Mouse (Mus musculus): ENCODE data around the gene Slc39a11. TPM values are rescaled to one million over a fixed set of nuclear protein-coding genes. Genes with fewer than 3 reads are reported as not detected.

Gene Slc39a11
- polyA plus RNA-seq, 1 experiment = 14.7 TPM

- TF ChIP-seq POLR2A (IDR thresholded peaks at IDR 0.05; ENCODE audit: borderline replicate concordance, control insufficient read depth, low read depth, low read length) = no peak
- peak; percentile 29; the same call in 1 of the 2 replicates for TF ChIP-seq CTCF (IDR thresholded peaks at IDR 0.05; ENCODE audit: control insufficient read depth, insufficient read depth, low read length)
- Histone ChIP-seq H3K4me1 (ENCODE audit: control insufficient read depth, insufficient read depth, low read length) (no peaks in the 10 kb centered on the region), H3K4me3 (replicated peaks; ENCODE audit: control insufficient read depth, low read depth, low read length) (no peak overlapping the region), H3K27ac (ENCODE audit: control insufficient read depth, insufficient read depth, low read depth, low read length, poor library complexity) (no peak overlapping the region)
- WGBS = 82% methylated on average over 1 of the region's 1 CpGs
These were observed 252.5 kb downstream of the Slc39a11 start for GRCm38 (mm10) chr11:113397394-113397793.

GRCm38 (mm10) chr11:113393366-113394150 lies 256.3 kb downstream of the Slc39a11 start:
- TF ChIP-seq POLR2A (IDR thresholded peaks at IDR 0.05; ENCODE audit: borderline replicate concordance, control insufficient read depth, low read depth, low read length) (no peak), CTCF (IDR thresholded peaks at IDR 0.05; ENCODE audit: control insufficient read depth, insufficient read depth, low read length) (no peak)

GRCm38 (mm10) chr11:113391664-113392063 lies 258.2 kb downstream of the Slc39a11 start:
- TF ChIP-seq POLR2A (IDR thresholded peaks at IDR 0.05; ENCODE audit: borderline replicate concordance, control insufficient read depth, low read depth, low read length) (no peak), CTCF (IDR thresholded peaks at IDR 0.05; ENCODE audit: control insufficient read depth, insufficient read depth, low read length) (no peak)
- Histone ChIP-seq H3K27ac (ENCODE audit: control insufficient read depth, insufficient read depth, low read depth, low read length, poor library complexity) (no peak overlapping the region), H3K4me1 (ENCODE audit: control insufficient read depth, insufficient read depth, low read length) (no peaks in the 10 kb centered on the region), H3K4me3 (replicated peaks; ENCODE audit: control insufficient read depth, low read depth, low read length) (no peak overlapping the region)
- 90% methylated on average over 12 of the region's 12 CpGs for WGBS

More at GRCm38 (mm10) chr11:113393366-113394150, 256.3 kb downstream of the Slc39a11 start:
- no peak overlapping the region for H3K27ac ChIP-seq (ENCODE audit: control insufficient read depth, insufficient read depth, low read depth, low read length, poor library complexity)
- no peak overlapping the region for H3K4me3 ChIP-seq (replicated peaks; ENCODE audit: control insufficient read depth, low read depth, low read length)
- 87% methylated on average over 23 of the region's 23 CpGs for WGBS
- no peaks in the 10 kb centered on the region for H3K4me1 ChIP-seq (ENCODE audit: control insufficient read depth, insufficient read depth, low read length)

DNA sequence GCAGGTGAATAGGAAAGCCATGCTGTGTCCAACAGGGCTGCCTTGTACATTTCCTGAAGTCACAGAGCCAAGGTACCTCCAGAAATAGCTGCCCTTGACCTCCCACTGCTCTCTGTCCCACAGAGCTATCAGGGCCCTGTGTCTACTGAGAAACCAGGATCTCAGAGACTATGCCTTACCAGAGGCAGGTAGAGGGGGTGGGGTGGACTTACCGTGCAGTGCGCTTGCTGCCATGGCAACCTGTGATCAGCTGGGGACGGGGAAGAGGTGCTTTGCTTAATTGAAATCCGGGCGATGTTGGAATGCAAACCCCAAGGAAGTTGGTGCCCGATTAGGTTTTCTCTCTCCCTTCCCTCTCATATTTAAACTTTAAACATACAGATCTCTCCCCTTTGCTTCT lies 260.2 kb downstream of the Slc39a11 start:
- no peak overlapping the region for H3K4me3 ChIP-seq (replicated peaks; ENCODE audit: control insufficient read depth, low read depth, low read length)
- 89% methylated on average over 6 of the region's 6 CpGs for WGBS
- H3K4me1 ChIP-seq (ENCODE audit: control insufficient read depth, insufficient read depth, low read length) = no peaks in the 10 kb centered on the region
- TF ChIP-seq CTCF (IDR thresholded peaks at IDR 0.05; ENCODE audit: control insufficient read depth, insufficient read depth, low read length) (no peak), POLR2A (IDR thresholded peaks at IDR 0.05; ENCODE audit: borderline replicate concordance, control insufficient read depth, low read depth, low read length) (no peak)
- H3K27ac ChIP-seq (ENCODE audit: control insufficient read depth, insufficient read depth, low read depth, low read length, poor library complexity) = no peak overlapping the region

- Histone ChIP-seq H3K4me3 (replicated peaks; ENCODE audit: control insufficient read depth, low read depth, low read length) (no peak overlapping the region), H3K27ac (ENCODE audit: control insufficient read depth, insufficient read depth, low read depth, low read length, poor library complexity) (no peak overlapping the region), H3K4me1 (ENCODE audit: control insufficient read depth, insufficient read depth, low read length) (no peaks in the 10 kb centered on the region)
- 48% methylated on average over 10 of the region's 10 CpGs for WGBS
- TF ChIP-seq CTCF (IDR thresholded peaks at IDR 0.05; ENCODE audit: control insufficient read depth, insufficient read depth, low read length) (no peak), POLR2A (IDR thresholded peaks at IDR 0.05; ENCODE audit: borderline replicate concordance, control insufficient read depth, low read depth, low read length) (no peak)
These were observed 267.0 kb downstream of the Slc39a11 start for GRCm38 (mm10) chr11:113382674-113383571.

DNA sequence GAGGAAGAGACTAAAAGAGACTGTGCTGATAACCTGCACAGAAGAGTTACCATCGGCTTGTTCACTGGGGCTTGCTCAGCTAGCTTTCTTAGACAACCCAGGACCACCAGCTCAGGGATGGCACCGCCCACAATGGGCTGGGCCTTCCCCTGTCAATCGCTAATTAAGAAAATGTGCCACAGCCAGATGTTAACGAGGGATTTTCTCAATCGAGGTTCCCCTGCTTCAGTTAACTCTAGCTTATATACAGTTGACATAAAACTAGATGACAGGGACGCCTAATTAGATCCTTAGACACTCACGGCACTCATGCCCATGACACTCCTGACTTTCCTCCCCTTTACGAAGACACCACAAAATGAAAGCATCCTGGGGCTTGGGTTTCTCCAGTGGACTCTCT lies 268.3 kb downstream of the Slc39a11 start:
- 82% methylated on average over 8 of the region's 8 CpGs for WGBS
- Histone ChIP-seq H3K27ac (ENCODE audit: control insufficient read depth, insufficient read depth, low read depth, low read length, poor library complexity) (no peak overlapping the region), H3K4me1 (ENCODE audit: control insufficient read depth, insufficient read depth, low read length) (no peaks in the 10 kb centered on the region), H3K4me3 (replicated peaks; ENCODE audit: control insufficient read depth, low read depth, low read length) (no peak overlapping the region)
- no peak for TF ChIP-seq CTCF (IDR thresholded peaks at IDR 0.05; ENCODE audit: control insufficient read depth, insufficient read depth, low read length)
- no peak for TF ChIP-seq POLR2A (IDR thresholded peaks at IDR 0.05; ENCODE audit: borderline replicate concordance, control insufficient read depth, low read depth, low read length)

DNA sequence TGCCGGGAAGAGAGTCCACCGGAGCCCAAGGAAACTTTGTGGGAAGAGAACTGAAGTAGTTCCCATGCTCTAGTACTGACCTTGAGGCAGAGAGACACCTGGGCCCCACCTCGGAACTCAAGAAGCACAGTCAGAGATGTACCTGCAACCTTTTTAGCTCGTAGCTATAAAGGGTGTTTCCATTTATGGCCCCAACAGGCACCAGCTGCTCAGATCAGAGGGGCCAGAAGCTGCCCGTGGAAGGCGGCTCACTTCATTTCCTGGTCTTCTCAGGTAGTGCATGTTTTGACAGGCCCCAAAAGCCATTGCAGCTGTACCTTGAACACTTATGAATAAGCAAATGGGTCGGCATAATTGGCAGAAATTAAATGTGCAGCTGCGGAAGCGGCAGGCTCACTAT lies 271.0 kb downstream of the Slc39a11 start:
- no peaks in the 10 kb centered on the region for H3K4me1 ChIP-seq (ENCODE audit: control insufficient read depth, insufficient read depth, low read length)
- H3K4me3 ChIP-seq (replicated peaks; ENCODE audit: control insufficient read depth, low read depth, low read length) = no peak overlapping the region
- no peak overlapping the region for H3K27ac ChIP-seq (ENCODE audit: control insufficient read depth, insufficient read depth, low read depth, low read length, poor library complexity)
- WGBS = 90% methylated on average over 9 of the region's 9 CpGs
- TF ChIP-seq CTCF (IDR thresholded peaks at IDR 0.05; ENCODE audit: control insufficient read depth, insufficient read depth, low read length) (no peak), POLR2A (IDR thresholded peaks at IDR 0.05; ENCODE audit: borderline replicate concordance, control insufficient read depth, low read depth, low read length) (no peak)

- H3K4me3 ChIP-seq (replicated peaks; ENCODE audit: control insufficient read depth, low read depth, low read length) = no peak overlapping the region
- TF ChIP-seq POLR2A (IDR thresholded peaks at IDR 0.05; ENCODE audit: borderline replicate concordance, control insufficient read depth, low read depth, low read length) = no peak
- TF ChIP-seq CTCF (IDR thresholded peaks at IDR 0.05; ENCODE audit: control insufficient read depth, insufficient read depth, low read length) = no peak
- no peak overlapping the region for H3K27ac ChIP-seq (ENCODE audit: control insufficient read depth, insufficient read depth, low read depth, low read length, poor library complexity)
- 94% methylated on average over 9 of the region's 9 CpGs for WGBS
- no peaks in the 10 kb centered on the region for H3K4me1 ChIP-seq (ENCODE audit: control insufficient read depth, insufficient read depth, low read length)
These were observed 273.8 kb downstream of the Slc39a11 start for GRCm38 (mm10) chr11:113376066-113376465.
